Mouse (Mus musculus) small intestine, adult 2 months (tissue): ENCODE results near the gene Glrx.

Experiments used
- CTCF ChIP-seq: fragments of 200-500 bp; IDR thresholded peaks from 2 replicates; pipeline ENCODE4 v1.5.1; 2012; ENCODE audit warnings: low read depth, mild to moderate bottlenecking, control low read depth, inconsistent platforms, low read length, moderate library complexity, mixed read lengths; ENCODE audit not compliant: insufficient replicate concordance, insufficient read length; ENCODE audit errors: extremely low read depth
- POLR2A ChIP-seq: fragments of 200-500 bp; IDR thresholded peaks from 2 replicates; pipeline ENCODE4 v1.6.1; 2012; ENCODE audit warnings: low read depth, mild to moderate bottlenecking, control low read depth, inconsistent platforms, low read length, moderate library complexity

- TF ChIP-seq CTCF, result no peak
- no peak for TF ChIP-seq POLR2A
Measured at GRCm38 (mm10) chr13:75892291-75892690, 52.6 kb downstream of the Glrx start.
